13 mouse cellular contexts compared by ENCODE assay signal in the genomic region with DNA sequence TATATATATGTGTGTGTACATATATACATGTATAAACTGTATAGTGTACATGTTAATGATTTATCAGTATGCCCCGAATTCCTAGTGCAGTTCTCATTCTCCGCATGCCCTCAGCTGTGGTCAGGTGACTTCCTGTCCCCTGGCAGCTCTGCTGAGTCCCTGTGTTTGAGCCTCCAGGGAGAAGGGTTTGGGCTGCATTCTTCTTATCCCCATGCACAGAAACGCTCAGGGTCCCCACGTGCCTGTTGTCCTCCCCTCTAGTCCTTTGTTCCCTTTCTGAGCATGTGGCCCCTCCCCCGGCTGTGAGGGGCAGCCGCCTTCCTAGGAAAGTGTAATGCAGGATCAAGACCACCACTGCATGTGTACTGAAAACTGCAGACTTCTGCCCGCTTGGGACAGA. TPM values are rescaled to one million over a fixed set of nuclear protein-coding genes. Genes with fewer than 3 reads are reported as not detected.
DNase-seq lines count a peak whose midpoint lies in the region; ATAC-seq and TF ChIP-seq lines count a peak whose summit lies in the region.
"Had no signal": no experiment of that assay in that cellular context is flagged by ENCODE, and none has a peak within 500 bp of the region (broad histone marks: within the 10 kb centered on the region; RNA-seq: fewer than 3 reads in every experiment).

No protein-coding gene starts in this region.

- DNase-seq in layer of hippocampus, adult 2 months (ENCODE audit: low spot score in 2 of 2), result no peak
- no peak for DNase-seq in layer of hippocampus, adult 9-10 months (ENCODE audit: low spot score)
- DNase-seq in embryonic facial prominence, embryonic 14.5 days (ENCODE audit: low spot score), result peak; percentile 31
- peak; percentile 73 for DNase-seq in limb, embryonic 11.5 days (ENCODE audit: low spot score)
- DNase-seq in c-Kit-positive CD71-positive TER-119-positive erythroid progenitor cells, embryonic 14.5 days (ENCODE audit: low spot score), result no peak
- no peak for DNase-seq in gastrocnemius, adult 18-20 months (ENCODE audit: low spot score)
- no peak for DNase-seq in frontal cortex, postnatal 36 days (ENCODE audit: low spot score in 2 of 2)
- DNase-seq: heart, postnatal 14 days; right cerebral cortex, postnatal 14 days; thymus, postnatal 36 days had no signal

- peak overlapping the region; percentile 95 for H3K27ac ChIP-seq in layer of hippocampus, adult 2 months
- peak overlapping the region; percentile 13; the same call in 1 of the 2 replicates for H3K27ac ChIP-seq in embryonic facial prominence, embryonic 14.5 days (replicated peaks; ENCODE audit: low read depth, low read length)
- H3K27ac ChIP-seq in limb, embryonic 11.5 days (replicated peaks; ENCODE audit: low read depth, low read length), result peak overlapping the region; percentile 80; the same call in 1 of the 2 replicates

- 10% methylated on average over 7 of the region's 7 CpGs for WGBS in embryonic facial prominence, embryonic 14.5 days
- 23% methylated on average over 7 of the region's 7 CpGs for WGBS in limb, embryonic 11.5 days

- peaks cover 17% of the 10 kb centered on the region for H3K36me3 ChIP-seq in embryonic facial prominence, embryonic 14.5 days (ENCODE audit: control insufficient read depth, insufficient read depth, low read length)
- no peaks in the 10 kb centered on the region; the same call in 1 of the 2 replicates for H3K36me3 ChIP-seq in limb, embryonic 11.5 days (ENCODE audit: control insufficient read depth, insufficient read depth, low read length)

- no peaks in the 10 kb centered on the region for H3K27me3 ChIP-seq in embryonic facial prominence, embryonic 14.5 days (replicated peaks; ENCODE audit: control insufficient read depth, insufficient read depth, low read length)
- no peaks in the 10 kb centered on the region for H3K27me3 ChIP-seq in limb, embryonic 11.5 days (ENCODE audit: control insufficient read depth, insufficient read depth, low read length)

- H3K4me2 ChIP-seq in embryonic facial prominence, embryonic 14.5 days (ENCODE audit: low read depth, low read length), result no peak overlapping the region
- peak overlapping the region; percentile 2; the same call in 1 of the 2 replicates for H3K4me2 ChIP-seq in limb, embryonic 11.5 days (ENCODE audit: low read depth, severe bottlenecking)

- no peak overlapping the region for H3K4me3 ChIP-seq in layer of hippocampus, adult 2 months
- no peak overlapping the region for H3K4me3 ChIP-seq in embryonic facial prominence, embryonic 14.5 days (ENCODE audit: low read depth, low read length)
- no peak overlapping the region for H3K4me3 ChIP-seq in limb, embryonic 11.5 days (ENCODE audit: low read depth, low read length)

- no peak for TF ChIP-seq CTCF in layer of hippocampus, adult 2 months (conservative IDR thresholded peaks at IDR 0.05)

- H3K4me1 ChIP-seq in embryonic facial prominence, embryonic 14.5 days (ENCODE audit: control insufficient read depth, insufficient read depth, low read length), result peaks cover 6% of the 10 kb centered on the region; the same call in 1 of the 2 replicates
- peaks cover 9% of the 10 kb centered on the region for H3K4me1 ChIP-seq in limb, embryonic 11.5 days (ENCODE audit: control insufficient read depth, insufficient read depth, low read length)

- H3K9me3 ChIP-seq in embryonic facial prominence, embryonic 14.5 days (ENCODE audit: control insufficient read depth, low read length), result no peaks in the 10 kb centered on the region
- H3K9me3 ChIP-seq in limb, embryonic 11.5 days (ENCODE audit: control insufficient read depth, low read length), result no peaks in the 10 kb centered on the region

- ATAC-seq in common myeloid progenitor, adult 5-6 weeks (replicated peaks; ENCODE audit: low read depth, poor library complexity, severe bottlenecking), result peak; percentile 42
- ATAC-seq in embryonic facial prominence, embryonic 14.5 days (ENCODE audit: low read depth), result no peak; the same call in 1 of the 2 replicates
- ATAC-seq in limb, embryonic 11.5 days (ENCODE audit: insufficient number of reproducible peaks, low FRiP score, low TSS enrichment, low read depth), result peak; percentile 78

- H3K9ac ChIP-seq in embryonic facial prominence, embryonic 14.5 days (ENCODE audit: low read depth, low read length), result no peak overlapping the region
- H3K9ac ChIP-seq in limb, embryonic 11.5 days (ENCODE audit: low read length), result 0 out of 2 replicates have a peak overlapping the region, but pooled peaks have one; percentile 5

RNA-seq across cellular contexts. Expression of a gene that starts 3.8 kb away (rescaled TPM):
- 1 to 10 TPM in 1 of 2 experiments, under 1 TPM in 1; 0.83 to 1.5 TPM for total RNA-seq in layer of hippocampus, adult 2 months (2021)
- not detected in 2 replicates for total RNA-seq in common myeloid progenitor, adult 5-6 weeks (2017)
- not detected in 2 replicates for polyA plus RNA-seq in embryonic facial prominence, embryonic 14.5 days (2014; fragmentation: Nextera tagmentation; extraction: Ambion mirVana)
- polyA plus RNA-seq in limb, embryonic 11.5 days (2014; fragmentation: Nextera tagmentation; extraction: Ambion mirVana), result not detected in 2 replicates
- total RNA-seq in gastrocnemius, adult 18-20 months (2021), result not detected
- total RNA-seq: adrenal gland, postnatal 4 days; ES-E14 had no signal

RNA-seq across cellular contexts. Expression of a gene that starts 22.7 kb away (rescaled TPM):
- 10 to 100 TPM; 17.5 to 22.2 TPM for total RNA-seq in layer of hippocampus, adult 2 months (2021)
- 29.3 and 31.6 TPM in 2 replicates for total RNA-seq in common myeloid progenitor, adult 5-6 weeks (2017)
- 31.2 and 38.1 TPM in 2 replicates for polyA plus RNA-seq in embryonic facial prominence, embryonic 14.5 days (2014; fragmentation: Nextera tagmentation; extraction: Ambion mirVana)
- 79.5 TPM in 2 replicates for polyA plus RNA-seq in limb, embryonic 11.5 days (2014; fragmentation: Nextera tagmentation; extraction: Ambion mirVana)
- total RNA-seq in gastrocnemius, adult 18-20 months (2021), result not detected

RNA-seq across cellular contexts. Expression of a gene that starts 54.5 kb away (rescaled TPM):
- total RNA-seq in layer of hippocampus, adult 2 months (2021), result 100 to 1,000 TPM; 185 to 201 TPM
- 0.24 and 2.7 TPM in 2 replicates for total RNA-seq in common myeloid progenitor, adult 5-6 weeks (2017)
- polyA plus RNA-seq in embryonic facial prominence, embryonic 14.5 days (2014; fragmentation: Nextera tagmentation; extraction: Ambion mirVana), result 11.8 and 13.9 TPM in 2 replicates
- polyA plus RNA-seq in limb, embryonic 11.5 days (2014; fragmentation: Nextera tagmentation; extraction: Ambion mirVana), result 3.2 and 4.9 TPM in 2 replicates
- total RNA-seq in gastrocnemius, adult 18-20 months (2021), result 10 to 100 TPM; 10.0 to 11.6 TPM

Comparison
In these comparisons a context has a peak if more than half of its experiments do, and no peak if none do; other contexts are left out.
1. DNase-seq: peak in embryonic facial prominence, embryonic 14.5 days (single experiment) and limb, embryonic 11.5 days (single experiment); none in layer of hippocampus, adult 2 months (0 of 2), layer of hippocampus, adult 9-10 months (single experiment), c-Kit-positive CD71-positive TER-119-positive erythroid progenitor cells, embryonic 14.5 days (single experiment), gastrocnemius, adult 18-20 months (single experiment) and frontal cortex, postnatal 36 days (0 of 2).
2. H3K27ac ChIP-seq: peak in every context shown above with its lines; median percentile 95 in layer of hippocampus, adult 2 months; 80 in limb, embryonic 11.5 days; 13 in embryonic facial prominence, embryonic 14.5 days.
3. RNA of a gene that starts 22.7 kb away (total RNA-seq): 29.3 to 31.6 TPM in common myeloid progenitor, adult 5-6 weeks and 17.5 to 22.2 TPM in layer of hippocampus, adult 2 months; not detected in gastrocnemius, adult 18-20 months; every median in the first group is over 10 times any median in the second.
4. RNA of a gene that starts 54.5 kb away (total RNA-seq): 185 to 201 TPM in layer of hippocampus, adult 2 months; 10.0 to 11.6 TPM in gastrocnemius, adult 18-20 months and 0.24 to 2.7 TPM in common myeloid progenitor, adult 5-6 weeks; every median in the first group is over 10 times any median in the second.